Mouse (Mus musculus): ENCODE measurements around the gene Lin7a. TPM values are rescaled to one million over a fixed set of nuclear protein-coding genes. Genes with fewer than 3 reads are reported as not detected.

Gene Lin7a
- polyA plus RNA-seq, 1 experiment from 2014 or later, result 1.2 TPM

DNA sequence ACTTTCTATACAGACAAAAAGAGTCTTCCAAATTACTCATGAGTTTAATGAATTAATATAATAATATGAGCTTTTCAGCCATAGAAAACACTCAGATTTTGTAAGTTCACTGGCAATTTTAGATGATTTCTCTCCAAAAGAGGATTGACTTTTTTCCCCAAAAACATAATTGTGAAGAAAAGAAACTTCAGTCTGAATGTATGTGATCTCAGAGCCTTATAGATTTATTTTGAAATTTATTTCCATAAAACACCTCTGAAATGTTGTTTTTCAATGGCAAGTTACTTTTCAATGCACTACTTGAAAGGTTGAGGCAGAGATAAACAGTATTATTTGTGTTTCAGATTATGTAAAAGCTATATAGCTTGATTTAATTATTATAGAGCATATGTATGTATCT, 16.8 kb upstream of the Lin7a start:
- Histone ChIP-seq H3K27ac (ENCODE audit: poor library complexity, severe bottlenecking) (no peak overlapping the region), H3K4me2 (no peak overlapping the region), H3K9ac (no peak overlapping the region), H3K27me3 (replicated peaks) (no peaks in the 10 kb centered on the region), H3K9me3 (replicated peaks) (no peaks in the 10 kb centered on the region), H3K4me3 (no peak overlapping the region), H3K4me1 (replicated peaks) (no peaks in the 10 kb centered on the region), H3K36me3 (no peaks in the 10 kb centered on the region)
- ATAC-seq (ENCODE audit: insufficient number of reproducible peaks, low FRiP score), result no peak

DNA sequence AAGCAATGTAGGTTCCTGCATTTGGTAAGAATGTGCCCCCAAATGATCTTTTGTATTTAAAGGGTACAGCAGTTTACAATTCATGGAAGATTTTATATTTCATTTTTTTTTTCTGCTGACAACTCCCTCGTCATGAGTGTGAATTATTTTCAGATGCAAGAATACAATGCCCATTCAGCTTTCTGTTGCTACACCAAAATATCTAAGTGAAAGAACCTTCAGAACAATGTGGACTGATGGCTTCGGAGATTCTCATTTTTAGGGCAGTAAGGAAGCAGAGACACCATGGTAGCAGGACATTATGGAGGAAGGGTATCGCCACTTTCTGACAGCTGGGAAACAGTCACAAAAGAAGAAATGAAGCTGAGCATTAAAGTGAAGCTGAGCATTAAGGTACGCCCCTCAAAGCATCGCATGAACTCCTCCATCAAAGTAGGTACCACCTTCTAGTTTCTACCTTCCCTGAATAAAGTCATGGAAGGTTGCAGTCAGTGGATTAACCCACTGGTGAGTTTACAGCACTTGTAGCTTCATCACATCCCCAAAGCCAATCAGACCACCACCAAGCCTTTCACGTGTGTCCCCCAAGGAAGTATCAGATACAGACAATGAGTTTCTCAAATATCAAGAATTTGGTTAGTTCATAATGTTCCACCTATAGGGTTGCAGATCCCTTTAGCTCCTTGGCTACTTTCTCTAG, 16.0 kb upstream of the Lin7a start:
- WGBS, result 75% methylated on average over 6 of the region's 6 CpGs
- ATAC-seq (ENCODE audit: insufficient number of reproducible peaks, low FRiP score), result no peak
- Histone ChIP-seq H3K4me1 (replicated peaks) (no peaks in the 10 kb centered on the region), H3K27me3 (replicated peaks) (no peaks in the 10 kb centered on the region), H3K9me3 (replicated peaks) (no peaks in the 10 kb centered on the region), H3K36me3 (no peaks in the 10 kb centered on the region), H3K27ac (ENCODE audit: poor library complexity, severe bottlenecking) (no peak overlapping the region), H3K4me3 (no peak overlapping the region), H3K9ac (no peak overlapping the region), H3K4me2 (no peak overlapping the region)

DNA sequence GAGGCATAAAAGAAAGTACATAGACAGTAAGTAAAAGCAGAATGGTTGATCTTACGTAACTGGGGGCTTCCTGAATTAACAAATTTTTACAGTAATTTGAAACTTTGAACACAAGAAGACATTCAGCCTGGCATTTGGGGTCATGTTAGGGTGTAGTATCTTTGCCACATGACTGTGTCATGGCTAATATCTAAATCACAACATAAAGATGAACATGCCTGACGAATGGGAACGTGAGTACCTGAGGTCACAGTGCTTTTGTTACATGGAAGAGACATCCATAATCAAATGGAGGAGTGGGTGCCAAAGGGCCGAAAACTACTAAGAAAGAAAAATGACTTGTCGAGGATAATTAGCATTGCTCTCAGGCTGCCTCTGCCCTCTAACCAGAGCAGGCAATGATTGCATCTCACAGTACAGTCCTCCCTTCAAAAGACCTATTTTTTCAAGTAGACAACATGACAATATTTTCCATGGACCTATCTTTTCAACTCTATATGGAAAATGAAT, 15.0 kb upstream of the Lin7a start:
- H3K27me3 ChIP-seq (replicated peaks), result no peaks in the 10 kb centered on the region
- H3K36me3 ChIP-seq, result no peaks in the 10 kb centered on the region
- H3K4me1 ChIP-seq (replicated peaks), result no peaks in the 10 kb centered on the region
- WGBS, result 76% methylated on average over 5 of the region's 5 CpGs
- H3K4me3 ChIP-seq, result no peak overlapping the region
- H3K9ac ChIP-seq, result no peak overlapping the region
- no peaks in the 10 kb centered on the region for H3K9me3 ChIP-seq (replicated peaks)
- no peak overlapping the region for H3K4me2 ChIP-seq
- no peak overlapping the region for H3K27ac ChIP-seq (ENCODE audit: poor library complexity, severe bottlenecking)
- ATAC-seq (ENCODE audit: insufficient number of reproducible peaks, low FRiP score), result no peak

DNA sequence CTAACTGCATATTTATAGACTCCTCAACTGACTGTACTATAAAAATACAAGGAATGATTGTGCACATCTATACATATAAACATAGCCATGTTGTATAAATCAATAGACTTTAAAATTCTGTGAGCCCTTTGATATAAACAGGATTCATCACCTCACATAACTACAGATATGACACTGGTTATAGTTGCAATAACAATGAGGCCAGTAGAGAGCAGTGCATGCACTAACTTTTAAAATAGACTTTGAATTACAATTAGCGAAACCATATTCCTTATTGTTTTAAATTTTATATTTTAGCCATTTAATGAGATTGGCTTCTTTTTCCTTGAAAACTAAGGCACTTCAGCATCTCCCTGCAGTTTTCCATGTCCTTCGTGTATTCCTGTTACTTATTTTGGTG, 11.1 kb upstream of the Lin7a start:
- Histone ChIP-seq H3K27me3 (replicated peaks) (no peaks in the 10 kb centered on the region), H3K4me1 (replicated peaks) (no peaks in the 10 kb centered on the region), H3K27ac (ENCODE audit: poor library complexity, severe bottlenecking) (no peak overlapping the region), H3K4me3 (no peak overlapping the region), H3K4me2 (no peak overlapping the region), H3K9me3 (replicated peaks) (no peaks in the 10 kb centered on the region), H3K36me3 (no peaks in the 10 kb centered on the region), H3K9ac (no peak overlapping the region)
- WGBS, result 67% methylated on average over 2 of the region's 2 CpGs
- no peak for ATAC-seq (ENCODE audit: insufficient number of reproducible peaks, low FRiP score)

DNA sequence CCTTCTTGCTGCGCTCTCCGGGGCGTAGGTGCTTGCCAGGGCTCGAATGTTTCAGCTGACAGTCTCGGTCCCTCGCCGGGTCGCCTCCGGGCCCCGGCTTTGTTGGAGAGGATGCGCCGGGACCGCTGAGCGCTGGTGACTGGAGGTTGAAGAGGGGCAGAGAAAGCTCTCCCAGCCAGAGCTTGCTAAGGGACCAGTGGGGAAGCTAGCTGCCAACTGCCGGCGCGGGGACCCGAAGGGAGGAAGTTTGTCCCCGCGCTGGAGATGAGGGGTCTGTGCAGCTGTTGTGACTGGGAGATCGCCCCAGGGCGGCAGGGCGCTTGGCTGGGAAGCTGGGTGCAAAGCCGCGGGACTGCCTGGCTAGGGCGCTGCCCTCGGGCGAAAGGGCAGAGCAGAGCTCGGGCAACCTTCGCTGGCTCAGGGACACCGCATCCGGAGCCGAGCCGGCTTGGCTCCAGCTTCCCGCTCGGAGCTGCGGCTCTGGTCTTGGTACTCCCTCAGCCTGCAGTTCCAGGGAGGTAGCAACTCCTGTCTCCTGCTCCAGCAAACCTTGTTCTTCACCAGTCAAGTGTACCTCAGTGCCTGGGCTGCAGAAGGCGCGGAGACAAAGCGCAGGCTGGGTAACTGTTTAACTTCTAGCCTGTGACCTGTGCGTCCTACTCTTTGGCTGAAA, 781 bp downstream of the Lin7a start:
- peak overlapping the region; percentile 57 for H3K9ac ChIP-seq
- peak overlapping the region; percentile 99 for H3K4me2 ChIP-seq
- ATAC-seq (ENCODE audit: insufficient number of reproducible peaks, low FRiP score), result peak; percentile 36; the same call in 1 of the 2 replicates
- 0 out of 2 replicates have a peak, but pooled peaks cover 4% of the 10 kb centered on the region for H3K4me1 ChIP-seq (replicated peaks)
- no peaks in the 10 kb centered on the region for H3K36me3 ChIP-seq
- WGBS, result under 1% methylated on average over 40 of the region's 41 CpGs
- H3K9me3 ChIP-seq (replicated peaks), result no peaks in the 10 kb centered on the region
- peaks cover 32% of the 10 kb centered on the region for H3K27me3 ChIP-seq (replicated peaks)
- H3K27ac ChIP-seq (ENCODE audit: poor library complexity, severe bottlenecking), result no peak overlapping the region
- peak overlapping the region; percentile 64 for H3K4me3 ChIP-seq

DNA sequence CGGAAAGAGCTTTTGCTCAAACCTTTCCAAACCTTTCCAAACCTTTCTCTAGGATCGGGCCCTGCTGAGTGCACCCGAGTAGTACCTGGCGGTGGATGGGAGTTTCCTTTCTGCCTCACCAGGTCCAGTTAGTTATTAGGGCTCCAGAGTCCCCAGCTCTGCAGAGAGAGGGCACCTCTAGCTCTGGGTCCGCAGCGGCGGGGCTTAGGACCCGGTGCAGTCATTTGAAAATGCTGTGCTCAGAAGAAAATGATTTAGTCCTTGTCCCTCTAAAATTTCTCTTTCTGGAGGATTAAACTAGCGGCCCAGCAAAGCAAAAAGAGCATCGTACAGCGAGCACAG, 1.3 kb downstream of the Lin7a start:
- H3K9ac ChIP-seq, result peak overlapping the region; percentile 57
- H3K4me1 ChIP-seq (replicated peaks), result 0 out of 2 replicates have a peak, but pooled peaks cover 4% of the 10 kb centered on the region
- H3K36me3 ChIP-seq, result no peaks in the 10 kb centered on the region
- ATAC-seq (ENCODE audit: insufficient number of reproducible peaks, low FRiP score), result 0 out of 2 replicates have a peak, but pooled peaks have one; percentile 15
- no peaks in the 10 kb centered on the region for H3K9me3 ChIP-seq (replicated peaks)
- peak overlapping the region; percentile 99 for H3K4me2 ChIP-seq
- WGBS, result 7% methylated on average over 11 of the region's 11 CpGs
- H3K27me3 ChIP-seq (replicated peaks), result peaks cover 32% of the 10 kb centered on the region
- no peak overlapping the region for H3K27ac ChIP-seq (ENCODE audit: poor library complexity, severe bottlenecking)
- H3K4me3 ChIP-seq, result peak overlapping the region; percentile 64

DNA sequence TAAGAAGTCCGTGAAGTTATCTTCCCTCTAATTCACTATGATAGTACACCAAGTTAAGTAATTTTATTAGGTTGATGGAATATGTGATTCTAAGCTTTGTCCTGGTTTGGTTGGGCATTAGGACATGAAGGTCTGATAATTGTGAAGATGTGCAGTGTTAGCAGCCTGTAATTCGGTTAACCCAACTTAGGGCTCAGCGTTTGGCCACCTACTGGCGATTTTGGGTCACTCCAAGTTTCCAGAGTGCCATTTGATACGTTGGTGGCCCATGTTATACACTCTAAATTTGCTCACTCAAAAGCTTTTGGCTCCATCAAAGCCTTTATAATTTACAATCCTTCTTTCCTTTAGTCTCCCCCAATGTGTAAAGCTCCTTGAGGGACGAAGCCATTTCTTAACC, 2.4 kb downstream of the Lin7a start:
- Histone ChIP-seq H3K27ac (ENCODE audit: poor library complexity, severe bottlenecking) (no peak overlapping the region), H3K4me2 (no peak overlapping the region), H3K4me3 (no peak overlapping the region), H3K27me3 (replicated peaks) (peaks cover 32% of the 10 kb centered on the region), H3K9ac (no peak overlapping the region), H3K9me3 (replicated peaks) (no peaks in the 10 kb centered on the region), H3K4me1 (replicated peaks) (0 out of 2 replicates have a peak, but pooled peaks cover 4% of the 10 kb centered on the region), H3K36me3 (no peaks in the 10 kb centered on the region)
- 45% methylated on average over 6 of the region's 6 CpGs for WGBS
- no peak for ATAC-seq (ENCODE audit: insufficient number of reproducible peaks, low FRiP score)

DNA sequence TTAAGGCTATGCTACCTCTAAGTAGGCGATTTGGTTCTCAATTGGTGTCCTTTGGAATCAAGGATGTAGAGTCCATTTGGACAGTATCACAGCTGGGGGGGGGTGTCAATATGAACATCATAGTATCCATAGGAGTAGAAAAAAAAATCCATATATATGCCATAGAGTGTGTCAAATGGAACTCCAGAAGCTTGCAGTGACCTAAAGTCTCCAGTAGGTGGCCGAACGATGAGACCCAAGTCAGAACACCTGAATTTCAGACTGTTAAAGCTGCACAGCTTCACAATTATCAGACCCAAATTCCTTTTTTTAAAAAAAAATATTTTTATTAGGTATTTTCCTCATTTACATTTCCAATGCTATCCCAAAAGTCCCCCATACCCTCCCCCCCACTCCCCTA, 3.3 kb downstream of the Lin7a start:
- Histone ChIP-seq H3K4me3 (no peak overlapping the region), H3K9me3 (replicated peaks) (no peaks in the 10 kb centered on the region), H3K4me1 (replicated peaks) (0 out of 2 replicates have a peak, but pooled peaks cover 4% of the 10 kb centered on the region), H3K27me3 (replicated peaks) (peaks cover 32% of the 10 kb centered on the region), H3K27ac (ENCODE audit: poor library complexity, severe bottlenecking) (no peak overlapping the region), H3K9ac (no peak overlapping the region), H3K4me2 (no peak overlapping the region), H3K36me3 (no peaks in the 10 kb centered on the region)
- ATAC-seq (ENCODE audit: insufficient number of reproducible peaks, low FRiP score), result no peak
- 39% methylated on average over 3 of the region's 3 CpGs for WGBS

DNA sequence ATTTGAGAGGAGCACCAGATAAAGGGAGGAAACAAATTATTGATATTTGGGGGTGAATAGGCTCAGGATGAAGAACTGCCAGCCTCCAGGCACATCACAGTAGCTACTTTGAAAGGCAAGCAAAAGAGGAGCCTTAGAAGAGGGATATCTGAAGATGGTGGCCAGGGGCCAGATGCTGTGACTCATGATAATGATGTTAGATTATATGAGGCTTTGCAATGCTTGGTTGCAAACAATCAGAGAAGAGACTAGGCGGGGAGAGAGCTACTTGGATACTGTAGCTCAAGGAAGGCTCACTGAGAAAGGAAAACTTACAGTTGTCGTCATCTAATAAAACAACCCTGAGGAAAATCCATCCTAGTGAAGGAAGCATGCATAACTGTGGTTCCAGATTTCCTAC, 5.2 kb downstream of the Lin7a start:
- WGBS, result 73% methylated on average over 2 of the region's 2 CpGs
- no peak overlapping the region for H3K4me2 ChIP-seq
- ATAC-seq (ENCODE audit: insufficient number of reproducible peaks, low FRiP score), result no peak

DNA sequence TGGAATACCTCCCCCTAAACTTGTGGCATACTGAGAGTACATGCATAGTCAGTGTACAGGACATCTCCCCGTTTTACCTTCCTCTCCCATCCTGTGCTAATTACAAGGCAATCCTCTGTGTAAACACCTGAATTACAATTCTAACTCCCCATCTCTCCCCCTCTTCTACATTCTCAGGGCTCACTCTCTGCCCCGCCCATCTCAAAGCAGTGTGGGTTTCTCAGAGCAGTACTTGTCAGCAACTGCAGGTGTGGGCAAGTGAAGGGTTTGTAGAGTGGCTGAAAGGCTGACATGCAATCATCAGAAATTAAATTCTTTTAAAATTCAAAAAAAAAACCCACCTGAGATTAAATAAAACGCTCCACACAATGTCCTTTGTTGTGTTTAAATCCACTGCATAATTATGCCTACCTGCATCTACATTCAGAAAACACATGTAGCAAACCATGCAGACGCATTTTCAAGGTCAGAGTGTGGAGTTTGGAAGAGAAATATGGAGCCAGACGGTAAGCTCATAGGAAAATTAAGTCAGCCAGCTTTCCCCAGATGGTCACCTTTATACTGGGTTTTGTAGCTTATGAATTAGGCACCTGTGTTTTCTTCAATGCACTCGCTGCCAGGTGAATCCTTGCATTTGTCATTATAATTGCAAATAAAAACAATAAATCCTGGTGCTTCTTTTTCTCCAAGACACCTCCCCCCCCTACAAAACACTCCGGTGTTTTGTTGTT, 22.6 kb downstream of the Lin7a start:
- no peaks in the 10 kb centered on the region for H3K4me1 ChIP-seq (replicated peaks)
- H3K4me2 ChIP-seq, result no peak overlapping the region
- 64% methylated on average over 7 of the region's 7 CpGs for WGBS
- H3K27me3 ChIP-seq (replicated peaks), result no peaks in the 10 kb centered on the region
- no peaks in the 10 kb centered on the region for H3K36me3 ChIP-seq
- H3K27ac ChIP-seq (ENCODE audit: poor library complexity, severe bottlenecking), result no peak overlapping the region
- H3K9me3 ChIP-seq (replicated peaks), result no peaks in the 10 kb centered on the region
- H3K9ac ChIP-seq, result no peak overlapping the region
- no peak overlapping the region for H3K4me3 ChIP-seq
- ATAC-seq (ENCODE audit: insufficient number of reproducible peaks, low FRiP score), result no peak

More for the DNA sequence above, 5.2 kb downstream of the Lin7a start:
- Histone ChIP-seq H3K9ac (no peak overlapping the region), H3K36me3 (no peaks in the 10 kb centered on the region), H3K27me3 (replicated peaks) (peaks cover 18% of the 10 kb centered on the region), H3K4me1 (replicated peaks) (0 out of 2 replicates have a peak, but pooled peaks cover 4% of the 10 kb centered on the region), H3K4me3 (no peak overlapping the region), H3K27ac (ENCODE audit: poor library complexity, severe bottlenecking) (no peak overlapping the region), H3K9me3 (replicated peaks) (no peaks in the 10 kb centered on the region)

DNA sequence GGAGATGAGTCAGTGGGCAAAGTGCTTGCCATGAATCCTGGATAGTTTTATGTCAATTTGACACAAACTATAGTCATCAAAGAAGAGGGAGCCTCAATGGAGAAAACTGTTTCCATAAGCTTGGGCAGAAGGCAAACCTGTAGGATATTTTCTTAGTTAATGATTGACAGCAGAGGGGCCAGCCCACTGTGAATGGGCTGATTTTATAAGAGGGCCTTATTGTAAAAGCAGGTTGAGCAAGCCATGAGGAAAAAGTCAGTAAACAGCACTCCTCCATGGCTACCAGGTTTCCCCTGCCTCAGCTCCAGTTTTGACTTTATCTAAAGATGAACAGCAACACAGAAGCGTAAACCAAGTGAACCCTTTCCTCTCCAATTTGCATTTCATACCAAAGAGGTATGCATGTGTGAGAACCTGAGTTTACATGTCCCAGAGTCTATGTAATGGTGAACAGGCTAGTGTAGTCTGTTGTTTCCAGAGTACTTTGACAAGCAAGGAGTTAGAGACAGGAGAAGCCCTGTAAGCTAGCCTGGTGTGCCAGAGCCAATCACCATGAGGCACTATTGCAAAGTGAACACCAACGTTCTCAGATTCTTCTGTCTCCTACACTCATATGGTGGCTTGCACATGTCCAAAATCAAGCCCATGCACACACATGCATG, 29.2 kb downstream of the Lin7a start:
- ATAC-seq (ENCODE audit: insufficient number of reproducible peaks, low FRiP score), result no peak
- Histone ChIP-seq H3K9me3 (replicated peaks) (no peaks in the 10 kb centered on the region), H3K27me3 (replicated peaks) (no peaks in the 10 kb centered on the region), H3K4me3 (no peak overlapping the region), H3K36me3 (no peaks in the 10 kb centered on the region), H3K9ac (no peak overlapping the region), H3K4me1 (replicated peaks) (no peaks in the 10 kb centered on the region), H3K4me2 (no peak overlapping the region), H3K27ac (ENCODE audit: poor library complexity, severe bottlenecking) (no peak overlapping the region)
- 76% methylated on average over 2 of the region's 2 CpGs for WGBS

Measured in heart, embryonic 12.5 days (tissue).